Mouse (Mus musculus): ENCODE results near the gene Sorcs3. TPM values are rescaled to one million over a fixed set of nuclear protein-coding genes. Genes with fewer than 3 reads are reported as not detected.

Sorcs3 gene
- polyA plus RNA-seq, 1 experiment, result not detected

GRCm38 (mm10) chr19:48298384-48298783 is 92.6 kb downstream of the Sorcs3 start:
- TF ChIP-seq MYOD1 (IDR thresholded peaks at IDR 0.05; ENCODE audit: control insufficient read depth in 1 of 3, insufficient read length in 2 of 3, low read depth in 2 of 3), result no peak
- no peak for TF ChIP-seq REST (IDR thresholded peaks at IDR 0.05; ENCODE audit: insufficient read depth, insufficient read length)
- no peak for TF ChIP-seq CEBPB (IDR thresholded peaks at IDR 0.05; ENCODE audit: insufficient read depth, poor library complexity, severe bottlenecking)
- no peak for TF ChIP-seq SRF (IDR thresholded peaks at IDR 0.05; ENCODE audit: control insufficient read depth, insufficient read length, low read depth)
- no peak for TF ChIP-seq USF1 (IDR thresholded peaks at IDR 0.05; ENCODE audit: low read depth)
- no peak for TF ChIP-seq POLR2AphosphoS2 (IDR thresholded peaks at IDR 0.05; ENCODE audit: insufficient read length, low read depth)
- no peak for TF ChIP-seq E2F4 (IDR thresholded peaks at IDR 0.05; ENCODE audit: insufficient read depth)
- no peak for TF ChIP-seq TCF12 (IDR thresholded peaks at IDR 0.05; ENCODE audit: insufficient read depth, poor library complexity, severe bottlenecking)
- no peak for TF ChIP-seq MAX (IDR thresholded peaks at IDR 0.05; ENCODE audit: low read depth)
- no peak for TF ChIP-seq POLR2A (IDR thresholded peaks at IDR 0.05; ENCODE audit: insufficient read length, low read depth)
- no peak for TF ChIP-seq MYOG (IDR thresholded peaks at IDR 0.05; ENCODE audit: control insufficient read depth in 1 of 3, insufficient read depth in 1 of 3, insufficient read length in 2 of 3, low read depth in 2 of 3)
- no peak for TF ChIP-seq TCF3 (IDR thresholded peaks at IDR 0.05; ENCODE audit: insufficient read length, low read depth)
- Histone ChIP-seq H3K27me3 (ENCODE audit: control insufficient read depth, insufficient read depth, insufficient read length) (no peaks in the 10 kb centered on the region), H3K4me3 (no peak overlapping the region), H3K36me3 (ENCODE audit: control insufficient read depth, insufficient read depth) (no peaks in the 10 kb centered on the region), H3K79me2 (ENCODE audit: control insufficient read depth, insufficient read depth) (no peaks in the 10 kb centered on the region), H3K4me2 (ENCODE audit: low read depth) (no peak overlapping the region), H3ac (ENCODE audit: control insufficient read depth, insufficient read length) (no peak overlapping the region)

- H3ac ChIP-seq (ENCODE audit: control insufficient read depth, insufficient read length), result no peak overlapping the region
- no peak overlapping the region for H3K4me3 ChIP-seq
- H3K27me3 ChIP-seq (ENCODE audit: control insufficient read depth, insufficient read depth, insufficient read length), result no peaks in the 10 kb centered on the region
- no peak overlapping the region for H3K4me2 ChIP-seq (ENCODE audit: low read depth)
- no peaks in the 10 kb centered on the region for H3K36me3 ChIP-seq (ENCODE audit: control insufficient read depth, insufficient read depth)
- H3K79me2 ChIP-seq (ENCODE audit: control insufficient read depth, insufficient read depth), result no peaks in the 10 kb centered on the region
- TF ChIP-seq MAX (IDR thresholded peaks at IDR 0.05; ENCODE audit: low read depth) (no peak), TCF12 (IDR thresholded peaks at IDR 0.05; ENCODE audit: insufficient read depth, poor library complexity, severe bottlenecking) (no peak), POLR2A (IDR thresholded peaks at IDR 0.05; ENCODE audit: insufficient read length, low read depth) (no peak), USF1 (IDR thresholded peaks at IDR 0.05; ENCODE audit: low read depth) (no peak), POLR2AphosphoS2 (IDR thresholded peaks at IDR 0.05; ENCODE audit: insufficient read length, low read depth) (no peak), SRF (IDR thresholded peaks at IDR 0.05; ENCODE audit: control insufficient read depth, insufficient read length, low read depth) (no peak), REST (IDR thresholded peaks at IDR 0.05; ENCODE audit: insufficient read depth, insufficient read length) (no peak), E2F4 (IDR thresholded peaks at IDR 0.05; ENCODE audit: insufficient read depth) (no peak), MYOD1 (IDR thresholded peaks at IDR 0.05; ENCODE audit: control insufficient read depth in 1 of 3, insufficient read length in 2 of 3, low read depth in 2 of 3) (no peak), MYOG (IDR thresholded peaks at IDR 0.05; ENCODE audit: control insufficient read depth in 1 of 3, insufficient read depth in 1 of 3, insufficient read length in 2 of 3, low read depth in 2 of 3) (no peak), CEBPB (IDR thresholded peaks at IDR 0.05; ENCODE audit: insufficient read depth, poor library complexity, severe bottlenecking) (no peak), TCF3 (IDR thresholded peaks at IDR 0.05; ENCODE audit: insufficient read length, low read depth) (no peak)
Observed at GRCm38 (mm10) chr19:48300440-48301231, 94.8 kb downstream of the Sorcs3 start.

- TF ChIP-seq TCF3 (IDR thresholded peaks at IDR 0.05; ENCODE audit: insufficient read length, low read depth) (no peak), MYOD1 (IDR thresholded peaks at IDR 0.05; ENCODE audit: control insufficient read depth in 1 of 3, insufficient read length in 2 of 3, low read depth in 2 of 3) (no peak), SRF (IDR thresholded peaks at IDR 0.05; ENCODE audit: control insufficient read depth, insufficient read length, low read depth) (no peak), E2F4 (IDR thresholded peaks at IDR 0.05; ENCODE audit: insufficient read depth) (no peak), MYOG (IDR thresholded peaks at IDR 0.05; ENCODE audit: control insufficient read depth in 1 of 3, insufficient read depth in 1 of 3, insufficient read length in 2 of 3, low read depth in 2 of 3) (no peak), CEBPB (IDR thresholded peaks at IDR 0.05; ENCODE audit: insufficient read depth, poor library complexity, severe bottlenecking) (no peak), REST (IDR thresholded peaks at IDR 0.05; ENCODE audit: insufficient read depth, insufficient read length) (no peak), POLR2AphosphoS2 (IDR thresholded peaks at IDR 0.05; ENCODE audit: insufficient read length, low read depth) (no peak), TCF12 (IDR thresholded peaks at IDR 0.05; ENCODE audit: insufficient read depth, poor library complexity, severe bottlenecking) (no peak), USF1 (IDR thresholded peaks at IDR 0.05; ENCODE audit: low read depth) (no peak), MAX (IDR thresholded peaks at IDR 0.05; ENCODE audit: low read depth) (no peak), POLR2A (IDR thresholded peaks at IDR 0.05; ENCODE audit: insufficient read length, low read depth) (no peak)
- no peak overlapping the region for H3ac ChIP-seq (ENCODE audit: control insufficient read depth, insufficient read length)
- H3K36me3 ChIP-seq (ENCODE audit: control insufficient read depth, insufficient read depth), result no peaks in the 10 kb centered on the region
- no peaks in the 10 kb centered on the region for H3K79me2 ChIP-seq (ENCODE audit: control insufficient read depth, insufficient read depth)
- no peaks in the 10 kb centered on the region for H3K27me3 ChIP-seq (ENCODE audit: control insufficient read depth, insufficient read depth, insufficient read length)
- no peak overlapping the region for H3K4me2 ChIP-seq (ENCODE audit: low read depth)
- no peak overlapping the region for H3K4me3 ChIP-seq
Observed at GRCm38 (mm10) chr19:48301300-48301699, 95.5 kb downstream of the Sorcs3 start.

- no peak overlapping the region for H3K4me2 ChIP-seq (ENCODE audit: low read depth)
- no peaks in the 10 kb centered on the region for H3K79me2 ChIP-seq (ENCODE audit: control insufficient read depth, insufficient read depth)
- H3K36me3 ChIP-seq (ENCODE audit: control insufficient read depth, insufficient read depth), result no peaks in the 10 kb centered on the region
- H3K4me3 ChIP-seq, result no peak overlapping the region
- H3K27me3 ChIP-seq (ENCODE audit: control insufficient read depth, insufficient read depth, insufficient read length), result no peaks in the 10 kb centered on the region
- no peak overlapping the region for H3ac ChIP-seq (ENCODE audit: control insufficient read depth, insufficient read length)
- TF ChIP-seq USF1 (IDR thresholded peaks at IDR 0.05; ENCODE audit: low read depth) (no peak), E2F4 (IDR thresholded peaks at IDR 0.05; ENCODE audit: insufficient read depth) (no peak), POLR2AphosphoS2 (IDR thresholded peaks at IDR 0.05; ENCODE audit: insufficient read length, low read depth) (no peak), TCF3 (IDR thresholded peaks at IDR 0.05; ENCODE audit: insufficient read length, low read depth) (no peak), REST (IDR thresholded peaks at IDR 0.05; ENCODE audit: insufficient read depth, insufficient read length) (no peak), MYOD1 (IDR thresholded peaks at IDR 0.05; ENCODE audit: control insufficient read depth in 1 of 3, insufficient read length in 2 of 3, low read depth in 2 of 3) (no peak), CEBPB (IDR thresholded peaks at IDR 0.05; ENCODE audit: insufficient read depth, poor library complexity, severe bottlenecking) (no peak), POLR2A (IDR thresholded peaks at IDR 0.05; ENCODE audit: insufficient read length, low read depth) (no peak), MAX (IDR thresholded peaks at IDR 0.05; ENCODE audit: low read depth) (no peak), TCF12 (IDR thresholded peaks at IDR 0.05; ENCODE audit: insufficient read depth, poor library complexity, severe bottlenecking) (no peak), MYOG (IDR thresholded peaks at IDR 0.05; ENCODE audit: control insufficient read depth in 1 of 3, insufficient read depth in 1 of 3, insufficient read length in 2 of 3, low read depth in 2 of 3) (no peak), SRF (IDR thresholded peaks at IDR 0.05; ENCODE audit: control insufficient read depth, insufficient read length, low read depth) (no peak)
Observed at GRCm38 (mm10) chr19:48308341-48308740, 102.5 kb downstream of the Sorcs3 start.
